Mouse (Mus musculus) cerebellum, postnatal 14 days (tissue): ENCODE results near the gene Sema7a.

ENCODE experiments used
- DNase-seq, 2 experiments: peaks; one replicate each; pipeline ENCODE4 v3.0.0; 2021; ENCODE audit warnings: mixed read lengths in 2 of 2

Gene Sema7a

GRCm38 (mm10) chr9:57961863-57962778 is 22.2 kb downstream of the Sema7a start:
- DNase-seq: no peak

GRCm38 (mm10) chr9:57963249-57963997 is 23.5 kb downstream of the Sema7a start:
- DNase-seq: no peak

DNA sequence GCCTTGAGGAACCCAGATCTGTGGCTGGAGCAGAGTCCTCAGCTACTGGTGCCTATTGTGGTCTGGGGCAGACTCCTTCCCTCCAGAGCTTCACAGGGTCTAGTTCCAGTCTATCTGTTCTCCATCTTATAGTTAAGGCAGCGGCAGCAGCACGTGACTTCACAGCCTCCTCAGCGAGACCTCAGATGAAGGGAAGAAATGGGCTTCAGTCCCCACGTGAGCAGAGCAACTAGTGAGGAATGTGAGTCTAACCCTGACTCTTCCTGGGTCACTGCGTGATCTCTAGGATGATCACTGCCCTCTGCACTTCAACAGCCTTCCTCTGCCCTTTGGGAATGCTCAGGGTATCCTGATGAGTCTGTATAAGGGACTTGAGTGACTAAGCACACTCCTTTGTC is 24.1 kb downstream of the Sema7a start:
- DNase-seq: no peak

DNA sequence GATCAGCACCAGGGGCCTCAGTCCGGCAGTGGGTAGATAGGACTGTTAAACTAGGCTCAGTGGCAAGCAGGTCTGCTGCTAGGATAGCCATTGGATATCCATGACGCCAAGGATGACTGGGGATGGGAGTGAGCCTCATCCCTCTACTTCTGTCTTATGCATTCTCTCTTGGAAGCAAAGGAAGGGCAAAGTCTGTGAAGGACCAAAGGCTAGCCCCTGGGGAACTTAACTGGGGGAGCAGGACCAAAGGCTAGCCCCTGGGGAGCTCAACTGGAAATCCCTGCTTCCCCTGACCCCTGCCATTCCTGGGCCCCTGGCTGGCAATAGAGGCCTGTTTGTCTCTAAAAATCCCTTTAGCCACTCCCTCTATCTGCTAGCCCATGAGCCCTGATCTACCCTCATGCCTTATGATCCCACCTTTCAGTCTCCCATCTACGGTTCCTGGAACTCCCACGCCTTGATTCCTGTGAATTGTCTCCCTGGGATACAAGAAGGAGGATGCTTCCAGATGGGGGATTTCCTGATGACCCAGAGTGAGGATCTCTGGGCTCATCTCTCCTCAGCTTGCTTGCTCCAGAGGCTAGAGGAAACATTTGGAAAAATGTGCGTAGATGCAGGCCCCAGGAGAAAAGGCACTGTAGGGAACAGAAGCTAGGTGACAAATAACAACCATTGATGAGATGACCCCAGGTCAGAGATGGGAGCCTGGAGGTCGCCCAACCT is 24.8 kb downstream of the Sema7a start:
- no peak for DNase-seq

- DNase-seq: no peak
These were observed 25.6 kb downstream of the Sema7a start for GRCm38 (mm10) chr9:57965281-57966185.

- peak; percentile 87 to 88 for DNase-seq
These were observed 27.5 kb downstream of the Sema7a start for GRCm38 (mm10) chr9:57967237-57967960.

- no peak for DNase-seq
These were observed 28.4 kb downstream of the Sema7a start for GRCm38 (mm10) chr9:57968166-57968771.

DNA sequence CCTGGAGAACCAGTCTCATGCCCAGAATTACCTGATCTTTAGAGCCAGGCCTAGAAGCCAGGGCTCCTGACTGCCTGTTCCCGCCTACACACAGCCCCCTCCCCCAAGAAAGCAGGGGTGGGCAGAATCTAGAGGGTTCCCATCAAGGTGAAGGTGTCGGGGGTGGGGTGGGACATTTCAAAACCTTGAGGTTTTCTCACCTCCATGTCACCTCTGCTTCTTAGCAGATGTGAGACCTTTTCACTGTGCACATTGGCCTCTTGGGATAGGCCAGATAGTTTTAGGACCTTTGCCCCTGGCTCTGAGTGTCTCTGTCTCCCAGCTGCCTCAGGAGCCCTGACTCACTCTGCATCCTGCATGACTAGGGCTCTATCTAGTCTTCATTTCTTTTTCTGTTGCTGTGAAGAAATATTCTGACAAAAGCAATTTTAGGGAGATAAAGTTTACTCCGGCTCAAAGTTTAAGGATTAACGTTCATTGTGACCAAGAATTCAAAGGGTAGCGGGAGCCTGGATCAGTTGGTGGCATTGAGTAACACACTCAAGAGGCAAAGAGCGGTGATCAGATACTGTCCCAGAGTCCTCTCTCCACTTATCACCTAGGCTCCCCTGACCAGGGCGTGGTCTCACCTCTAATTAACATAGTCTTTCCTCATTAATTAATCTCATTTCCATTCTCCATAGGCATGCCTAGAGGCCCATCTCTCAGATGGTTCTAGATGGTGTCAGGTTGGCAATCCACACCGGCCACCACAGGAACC is 29.1 kb downstream of the Sema7a start:
- no peak for DNase-seq

DNA sequence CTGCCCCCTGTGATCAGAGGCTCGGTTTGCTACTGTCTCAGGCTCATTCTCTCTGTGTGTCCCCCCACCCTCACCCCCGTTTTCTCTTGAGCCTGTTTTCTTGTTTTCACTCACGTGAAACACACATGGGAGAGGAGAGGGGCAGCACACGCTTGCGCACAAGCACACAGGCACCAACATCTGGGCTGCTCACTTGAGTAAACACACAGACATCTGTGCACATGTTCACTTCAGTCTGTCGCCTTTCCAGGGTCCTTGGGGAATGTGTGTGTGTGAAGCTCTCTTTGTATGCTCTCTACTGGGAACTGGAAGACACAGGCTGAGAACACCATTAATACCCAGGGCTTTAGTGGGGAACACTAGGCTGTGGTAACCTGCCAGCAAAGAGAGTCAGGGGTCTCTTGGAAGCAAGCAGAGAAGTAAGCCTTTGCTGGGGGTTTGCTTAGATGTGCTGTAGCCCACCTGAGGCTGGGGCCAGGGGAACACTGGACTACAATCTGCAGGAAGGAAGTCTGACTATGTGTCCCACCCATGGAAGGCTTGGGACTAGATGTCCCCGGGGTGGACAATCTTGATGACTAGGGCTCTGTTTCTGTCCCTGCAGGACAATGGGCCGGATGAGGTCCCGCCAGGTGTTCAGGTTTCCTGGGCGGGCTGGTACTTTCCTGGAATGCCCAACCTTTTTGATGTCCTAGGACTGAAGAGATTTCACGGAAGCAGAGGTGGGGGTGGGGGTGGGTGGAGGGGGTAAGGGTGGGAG is 30.0 kb downstream of the Sema7a start:
- no peak for DNase-seq

- DNase-seq: no peak
These were observed 31.5 kb downstream of the Sema7a start for GRCm38 (mm10) chr9:57971413-57971812.

- no peak for DNase-seq
These were observed 32.3 kb downstream of the Sema7a start for GRCm38 (mm10) chr9:57972141-57972591.

DNA sequence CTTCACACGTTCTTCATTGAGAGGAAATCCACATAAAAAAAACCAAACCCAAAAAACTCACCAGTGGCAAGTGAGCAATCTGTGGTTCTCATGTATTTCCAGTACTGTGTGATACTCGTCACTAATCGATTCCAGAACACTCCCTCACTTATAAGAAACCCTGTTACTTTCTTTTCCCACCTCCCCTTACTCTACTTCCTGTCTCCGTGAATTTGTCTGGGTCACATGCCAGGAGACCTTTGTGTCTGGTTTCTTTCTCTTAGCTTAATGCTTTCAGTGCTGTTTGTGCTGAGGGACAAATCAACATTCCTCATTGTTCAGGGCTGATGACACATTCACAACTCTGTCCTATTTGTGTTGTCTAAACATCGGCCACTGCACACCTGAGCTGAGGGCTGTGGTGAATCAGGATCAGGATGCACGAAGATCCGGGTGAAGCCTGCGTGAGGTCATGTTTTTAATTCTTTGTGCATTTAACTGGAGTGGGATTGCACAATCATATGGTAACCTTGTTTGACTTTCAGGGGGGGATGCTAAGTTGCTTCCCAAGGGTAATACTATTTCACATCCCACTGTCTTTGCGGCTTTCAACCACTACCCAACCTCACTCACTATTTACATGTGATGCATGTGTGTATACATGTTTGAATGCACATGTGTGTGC is 33.0 kb downstream of the Sema7a start:
- no peak for DNase-seq

- DNase-seq: no peak
These were observed 33.6 kb downstream of the Sema7a start for GRCm38 (mm10) chr9:57973440-57974066.

DNA sequence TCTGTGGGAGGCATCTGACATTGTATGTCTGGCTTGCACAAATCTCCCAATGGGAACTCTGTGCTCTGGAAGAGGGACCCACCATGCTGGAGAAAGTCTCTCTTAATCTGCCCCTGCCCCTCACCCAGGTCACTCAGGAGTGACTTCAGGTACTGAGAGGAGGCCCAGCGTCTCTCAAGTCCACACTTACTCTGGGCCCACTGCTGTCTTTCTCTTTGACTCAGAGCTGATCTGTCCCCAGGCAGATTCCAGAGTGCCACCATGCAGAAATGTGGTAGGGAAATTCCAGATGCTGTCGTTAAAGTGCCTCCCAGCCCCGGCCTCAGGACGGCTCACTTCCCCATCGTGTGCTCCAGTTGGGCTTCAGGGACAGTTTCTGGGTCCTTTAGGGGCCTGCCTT is 34.3 kb downstream of the Sema7a start:
- DNase-seq: no peak

DNA sequence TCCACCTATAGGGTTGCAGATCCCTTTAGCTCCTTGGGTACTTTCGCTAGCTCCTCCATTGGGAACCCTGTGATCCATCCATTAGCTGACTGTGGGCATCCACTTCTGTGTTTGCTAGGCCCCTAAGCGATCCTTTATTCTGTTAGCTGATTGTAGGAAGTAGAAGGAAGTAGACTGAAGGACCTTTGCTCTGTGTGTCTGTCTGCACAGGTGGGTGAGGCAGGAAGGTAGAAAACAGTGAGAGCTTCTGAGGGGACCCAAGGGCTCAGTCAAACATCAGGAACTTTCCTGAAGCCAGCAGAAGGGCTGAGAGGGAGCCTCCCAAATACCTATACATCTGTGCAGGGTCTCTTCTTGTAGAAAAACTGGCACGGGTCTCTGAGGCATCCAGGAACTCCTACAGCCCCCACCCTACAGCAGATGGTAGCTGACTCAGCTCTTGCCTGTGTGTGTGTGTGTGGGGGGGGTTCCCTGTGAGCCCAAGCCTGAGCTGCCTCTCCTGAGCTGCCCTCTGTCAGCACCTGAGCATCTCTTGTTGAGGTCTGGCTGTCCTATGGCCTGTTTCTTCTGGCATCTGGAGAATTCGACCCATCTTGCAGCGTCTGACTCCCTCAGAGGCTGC is 35.4 kb downstream of the Sema7a start:
- no peak for DNase-seq

DNA sequence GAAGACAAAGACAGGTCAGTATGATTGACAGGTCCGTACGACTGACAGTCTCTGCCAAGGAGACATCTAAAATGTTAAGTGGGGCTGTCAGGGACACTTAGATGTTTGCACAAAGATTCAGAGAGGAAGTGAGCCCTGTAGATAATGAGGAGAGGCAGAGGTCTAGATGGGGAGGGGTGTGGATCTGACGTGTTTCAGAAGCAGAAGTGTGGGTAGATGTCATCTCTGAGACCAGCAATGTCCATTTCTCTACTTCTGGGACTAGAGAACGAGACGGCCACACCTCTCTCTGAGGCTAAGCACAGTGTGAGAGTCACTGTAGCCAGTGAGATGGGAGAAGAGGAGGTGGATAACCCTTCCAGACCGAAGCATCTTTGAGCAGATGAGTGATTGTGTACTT is 38.1 kb downstream of the Sema7a start:
- DNase-seq: no peak

DNA sequence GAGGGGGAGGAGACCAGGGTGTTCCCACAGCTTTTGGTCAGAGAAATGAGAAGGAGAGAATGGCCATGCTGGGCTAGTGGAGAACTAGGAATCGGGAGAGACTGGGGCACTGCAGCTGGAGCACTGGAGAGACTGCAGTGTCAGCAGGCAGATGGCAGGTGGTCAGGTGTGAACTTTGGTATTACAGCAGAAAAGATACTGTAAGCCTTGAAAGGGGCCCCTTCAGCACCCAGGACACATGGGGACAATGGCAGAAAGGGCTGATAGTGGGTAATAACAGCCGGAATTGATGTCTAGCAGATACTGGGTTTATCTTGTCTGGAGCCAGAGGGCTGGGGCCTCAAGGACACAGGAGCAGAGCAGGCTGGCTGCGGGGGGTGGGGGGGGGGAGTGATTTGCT is 38.9 kb downstream of the Sema7a start:
- DNase-seq: no peak

DNA sequence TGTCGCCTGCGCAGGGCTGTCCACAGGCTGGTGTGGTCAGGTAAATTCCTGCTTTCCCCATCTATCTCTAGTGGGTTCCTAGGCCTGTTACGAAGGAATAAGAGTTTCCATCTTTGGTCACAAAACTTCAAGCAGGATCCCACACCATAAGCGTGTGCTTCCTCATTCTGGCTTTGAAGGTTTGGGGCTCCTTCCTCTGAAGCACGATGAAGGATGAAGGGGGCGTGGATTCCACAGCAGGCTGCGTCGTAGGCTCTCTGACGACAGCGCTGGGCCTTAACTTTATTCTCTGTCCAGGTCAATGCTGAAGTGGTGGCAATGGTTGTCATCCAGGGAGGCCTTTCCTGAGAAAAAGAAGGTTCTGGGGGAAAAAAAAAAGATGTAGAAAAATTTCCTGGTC is 40.7 kb downstream of the Sema7a start:
- DNase-seq: no peak
